Mouse (Mus musculus): ENCODE results near the gene Phip. TPM values are rescaled to one million over a fixed set of nuclear protein-coding genes. Genes with fewer than 3 reads are reported as not detected.
A peak's percentile ranks its signal among the peaks of the same experiment; 100 is the strongest.

Phip gene
- polyA plus RNA-seq, 1 experiment from 2014 or later: 83.2 TPM

GRCm38 (mm10) chr9:82877078-82877477, 98.2 kb downstream of the Phip start:
- no peak for DNase-seq (ENCODE audit: low spot score)

GRCm38 (mm10) chr9:82867698-82868097, 107.6 kb downstream of the Phip start:
- no peak for DNase-seq (ENCODE audit: low spot score)

- no peak for DNase-seq (ENCODE audit: low spot score)
Measured at GRCm38 (mm10) chr9:82866121-82866520, 109.2 kb downstream of the Phip start.

- no peak for DNase-seq (ENCODE audit: low spot score)
Measured at GRCm38 (mm10) chr9:82861775-82862430, 113.4 kb downstream of the Phip start.

GRCm38 (mm10) chr9:82861316-82861715, 114.0 kb downstream of the Phip start:
- no peak for DNase-seq (ENCODE audit: low spot score)

- no peak for DNase-seq (ENCODE audit: low spot score)
Measured at GRCm38 (mm10) chr9:82860805-82861204, 114.5 kb downstream of the Phip start.

GRCm38 (mm10) chr9:82856241-82856640, 119.1 kb downstream of the Phip start:
- no peak for DNase-seq (ENCODE audit: low spot score)

GRCm38 (mm10) chr9:82854973-82855614, 120.2 kb downstream of the Phip start:
- peak; percentile 75 for DNase-seq (ENCODE audit: low spot score)

- DNase-seq (ENCODE audit: low spot score): peak; percentile 54
Measured at GRCm38 (mm10) chr9:82854040-82854439, 121.3 kb downstream of the Phip start.

- no peak for DNase-seq (ENCODE audit: low spot score)
Measured at GRCm38 (mm10) chr9:82842671-82843070, 132.6 kb downstream of the Phip start.

GRCm38 (mm10) chr9:82835921-82836320, 139.4 kb downstream of the Phip start:
- DNase-seq (ENCODE audit: low spot score): no peak

GRCm38 (mm10) chr9:82831891-82832290, 143.4 kb downstream of the Phip start:
- DNase-seq (ENCODE audit: low spot score): no peak

GRCm38 (mm10) chr9:82829693-82830430, 145.5 kb downstream of the Phip start:
- peak; percentile 89 for DNase-seq (ENCODE audit: low spot score)

- DNase-seq (ENCODE audit: low spot score): no peak
Measured at GRCm38 (mm10) chr9:82829007-82829689, 146.2 kb downstream of the Phip start, which contains the start of gene Irak1bp1. Gene Irak1bp1 (plus strand): TSS chr9:82829540.

- DNase-seq (ENCODE audit: low spot score): no peak
Measured at GRCm38 (mm10) chr9:82826426-82826825, 148.9 kb downstream of the Phip start.

Other genes with a start within 250 kb of the Phip start
- 8.5 and 8.7 TPM in 2 replicates for gene Irak1bp1, start 146.0 kb downstream of the Phip start, polyA plus RNA-seq (2015; fragmentation: Nextera tagmentation; extraction: Ambion mirVana)
- gene Hmgn3, start 171.2 kb upstream of the Phip start, polyA plus RNA-seq (2015; fragmentation: Nextera tagmentation; extraction: Ambion mirVana): 17.2 and 17.6 TPM in 2 replicates

Data from thymus, postnatal 0 days (tissue).